Mouse (Mus musculus): ENCODE results near the gene Usp22.
"Not testable (repeated sequence)": the region's sequence is repeated elsewhere in the genome, so short reads cannot be mapped to it uniquely, and the experiment has no call there.

Usp22 gene

DNA sequence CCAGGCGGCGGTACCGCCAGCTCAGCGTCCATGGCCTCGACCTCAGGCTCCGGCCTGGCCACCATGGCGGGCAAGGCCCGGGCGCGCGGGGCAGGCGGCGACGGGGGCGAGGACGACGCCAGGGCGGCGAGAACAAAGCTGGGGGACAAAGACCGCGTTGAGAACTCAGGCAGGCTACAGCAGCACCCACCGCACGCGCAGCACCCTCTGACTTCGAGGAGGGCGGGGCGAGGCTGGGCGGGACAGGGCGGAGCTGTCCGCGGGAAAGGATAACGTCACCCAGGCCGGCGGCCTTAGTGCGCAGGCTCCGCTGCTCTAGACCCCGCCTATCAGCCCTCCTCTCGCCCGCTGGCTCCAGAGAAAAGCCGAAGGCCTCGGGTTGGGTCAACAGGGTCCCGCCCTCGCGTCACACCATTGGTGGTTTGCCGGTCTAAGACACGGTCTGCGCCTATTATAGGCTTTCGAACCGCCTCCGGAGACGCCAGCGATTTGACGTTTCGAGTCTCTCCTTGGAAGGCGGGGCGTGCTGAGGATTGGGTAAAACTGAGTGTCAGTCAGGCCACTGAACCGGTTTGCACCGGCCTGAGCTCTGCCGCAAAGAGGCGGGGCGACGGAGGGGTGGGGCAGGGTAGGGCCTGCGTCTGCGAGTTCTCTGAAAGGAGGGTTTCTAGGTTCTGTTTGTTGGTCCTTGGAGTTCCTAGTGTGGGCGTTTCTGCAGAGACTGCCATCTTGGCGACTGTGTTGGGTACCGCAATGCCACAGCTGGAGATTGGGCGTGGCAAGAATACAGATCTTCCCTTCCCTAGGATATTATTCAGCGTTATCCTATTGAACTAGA, at the start of gene Usp22:
Usp22 (minus strand) TSS at position 235 of the 838 bp plus-strand sequence.
- DNase-seq: peak; percentile 99 to 100

DNA sequence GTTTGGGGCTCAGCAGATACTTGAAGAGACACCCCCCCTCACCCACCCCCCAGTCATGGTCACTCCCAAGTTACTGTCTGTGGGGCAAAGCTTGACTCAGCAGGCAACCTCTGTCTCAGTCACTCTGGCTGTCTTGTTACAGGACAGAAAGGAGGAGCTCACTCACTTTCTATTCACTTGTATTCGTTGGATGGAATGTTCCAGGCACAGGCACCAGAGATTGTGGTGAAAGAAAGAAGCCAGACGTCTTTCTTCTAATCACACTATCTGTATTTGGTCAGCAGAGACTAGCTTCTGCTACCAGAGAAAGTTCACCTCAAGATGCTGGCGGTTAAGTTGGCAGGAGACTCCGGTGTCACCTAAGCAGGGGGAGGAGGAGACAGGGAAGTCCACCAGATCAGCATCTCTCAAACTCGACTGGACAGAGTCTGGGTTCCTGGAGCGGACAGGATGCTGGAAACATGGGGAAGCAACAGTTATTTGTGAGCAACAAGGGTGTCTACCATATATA, 49.4 kb upstream of the Usp22 start:
- no peak for DNase-seq

DNA sequence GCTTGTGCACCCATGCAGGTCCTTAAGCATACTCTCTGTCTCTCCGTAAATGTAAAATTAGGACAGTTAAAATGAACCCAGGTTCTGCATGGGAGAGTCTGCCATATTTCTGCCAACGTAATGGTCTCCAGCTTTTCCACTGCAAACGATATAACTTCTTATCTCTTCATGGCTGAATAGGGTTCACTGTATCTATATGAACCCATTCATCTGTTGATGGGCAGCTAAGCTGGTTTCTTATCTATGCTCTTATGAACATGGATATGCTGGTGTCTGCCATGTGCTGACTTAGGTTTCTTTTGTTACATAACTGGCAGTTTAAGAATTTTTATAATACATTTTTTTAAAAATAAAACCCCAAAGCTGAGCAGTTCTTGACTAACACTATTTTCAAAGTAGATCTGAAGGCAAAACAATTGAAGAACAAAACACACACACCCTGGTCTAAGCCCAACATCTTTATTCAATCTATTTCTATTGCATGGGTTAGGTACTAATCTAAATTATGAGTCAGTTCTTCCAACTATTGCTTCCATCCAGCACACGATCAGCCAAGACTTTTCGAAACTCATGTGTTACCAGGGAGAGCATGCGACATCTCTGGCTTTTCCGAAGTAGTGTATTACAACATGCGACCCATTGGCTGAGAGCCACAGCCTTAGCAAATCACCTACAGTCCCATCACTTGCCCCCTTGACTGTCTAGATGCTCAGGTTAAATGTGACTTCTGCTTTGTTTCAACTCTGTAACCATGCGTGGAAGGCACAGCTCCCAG, 48.3 kb upstream of the Usp22 start:
- DNase-seq: no peak

DNA sequence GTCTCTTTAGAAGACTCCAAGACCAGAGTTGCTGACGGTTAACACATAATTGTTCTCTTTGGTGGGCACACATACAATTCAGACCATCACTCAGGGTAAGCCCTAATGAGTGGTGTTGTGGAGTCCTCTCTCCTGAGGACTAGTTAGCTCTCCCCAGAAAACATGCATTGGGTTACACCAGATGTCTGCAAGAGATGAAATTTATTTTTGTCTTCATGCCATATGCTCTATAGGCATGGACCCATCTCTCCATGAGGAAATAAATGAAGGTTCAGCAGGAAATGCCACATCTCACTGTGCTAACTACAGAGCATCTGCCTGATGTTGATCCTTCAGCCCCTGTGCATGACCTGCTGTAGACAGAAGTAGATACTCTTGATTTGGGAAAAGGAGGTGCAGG, 47.2 kb upstream of the Usp22 start:
- no peak for DNase-seq

DNA sequence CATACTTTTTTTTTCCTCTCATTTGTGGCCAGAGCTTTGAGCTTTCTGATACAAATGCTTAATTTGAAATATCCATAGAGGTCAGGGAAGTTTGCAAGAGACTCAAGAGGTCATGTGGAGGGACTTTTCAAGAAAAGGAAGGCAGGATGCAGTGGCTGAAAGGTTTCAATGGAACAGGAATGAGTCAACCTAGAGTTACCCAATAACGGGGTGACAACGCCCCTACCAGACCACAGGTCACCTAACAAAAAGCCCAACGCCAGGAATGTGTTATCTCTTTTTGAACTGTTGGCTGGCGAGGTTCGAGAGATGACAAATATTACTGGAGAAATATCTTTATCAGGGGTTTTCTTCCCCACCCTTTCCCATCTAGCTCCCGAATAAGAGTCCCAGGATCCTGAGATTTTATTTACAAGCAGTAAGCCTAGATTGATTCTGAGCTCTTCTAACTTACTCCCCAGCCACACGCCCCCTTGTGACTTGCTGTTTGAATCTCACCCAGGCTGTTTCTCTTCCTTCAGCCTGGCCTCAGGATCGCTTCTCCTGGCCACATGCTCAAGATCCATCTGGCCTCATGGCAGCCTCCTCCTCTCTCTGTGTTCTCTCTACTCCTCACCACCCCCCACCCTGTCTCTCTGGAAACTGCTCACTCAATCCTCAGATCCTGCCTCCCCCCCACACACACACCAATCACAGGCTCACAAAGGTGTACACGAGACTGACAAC, 45.5 kb upstream of the Usp22 start:
- DNase-seq: no peak

DNA sequence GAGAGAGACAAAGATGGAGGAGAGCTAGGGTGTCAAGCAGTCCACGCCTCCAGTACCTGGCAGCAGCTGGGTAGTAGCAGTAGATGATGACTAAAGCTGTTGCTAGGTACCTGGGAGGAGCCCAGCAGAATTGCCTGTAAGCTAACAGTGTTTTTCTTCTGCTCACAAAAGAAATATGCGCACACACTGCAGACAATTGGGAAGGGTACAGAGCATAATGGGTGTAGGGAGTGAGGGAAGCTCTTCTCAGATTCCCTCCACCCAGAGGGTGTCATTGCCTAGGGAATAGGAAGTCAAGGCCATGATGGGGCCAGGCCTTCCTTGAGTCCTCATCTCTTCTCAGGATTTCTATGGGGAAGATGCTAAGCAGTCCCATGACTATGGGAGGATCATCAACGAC, 41.1 kb upstream of the Usp22 start:
- DNase-seq: no peak

DNA sequence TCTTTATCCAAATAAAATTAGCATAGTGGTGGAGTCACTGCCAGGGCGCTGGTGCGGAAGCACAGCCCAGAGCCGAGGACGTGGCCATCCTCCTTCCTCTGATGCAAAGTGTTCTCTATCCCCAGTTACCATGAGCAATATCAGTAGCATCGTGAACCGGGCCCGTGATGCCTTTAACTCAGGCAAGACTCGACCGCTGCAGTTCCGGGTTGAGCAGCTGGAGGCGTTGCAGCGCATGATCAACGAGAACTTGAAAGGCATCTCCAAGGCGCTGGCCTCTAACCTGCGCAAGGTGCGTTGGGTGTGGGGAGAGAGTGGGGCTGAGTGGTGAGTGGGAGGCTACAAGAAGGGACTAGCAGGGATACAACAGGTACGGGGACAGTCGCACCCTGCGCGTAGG, 37.2 kb upstream of the Usp22 start:
- DNase-seq: peak in 1 of 2 experiments; percentile 41

DNA sequence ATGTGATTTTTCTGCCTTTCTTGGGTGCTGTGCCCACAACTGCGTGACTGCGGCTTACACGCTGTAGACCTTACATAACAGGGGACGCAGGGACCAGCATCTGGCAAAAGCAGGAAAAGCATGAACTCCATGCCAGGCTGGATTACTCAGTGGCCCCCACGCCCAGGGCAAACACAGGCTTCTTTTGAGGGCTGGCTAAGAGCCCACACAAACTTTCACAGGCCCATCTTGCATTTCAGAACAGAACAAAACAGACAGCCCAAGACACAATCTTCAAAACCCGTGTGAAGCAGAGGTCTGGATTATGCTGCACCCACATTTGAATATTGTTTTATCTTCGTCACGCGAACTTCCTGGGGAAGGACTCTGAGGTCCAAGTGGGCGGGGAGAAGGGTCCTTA, 33.5 kb upstream of the Usp22 start:
- DNase-seq: peak in 1 of 2 experiments; percentile 10

DNA sequence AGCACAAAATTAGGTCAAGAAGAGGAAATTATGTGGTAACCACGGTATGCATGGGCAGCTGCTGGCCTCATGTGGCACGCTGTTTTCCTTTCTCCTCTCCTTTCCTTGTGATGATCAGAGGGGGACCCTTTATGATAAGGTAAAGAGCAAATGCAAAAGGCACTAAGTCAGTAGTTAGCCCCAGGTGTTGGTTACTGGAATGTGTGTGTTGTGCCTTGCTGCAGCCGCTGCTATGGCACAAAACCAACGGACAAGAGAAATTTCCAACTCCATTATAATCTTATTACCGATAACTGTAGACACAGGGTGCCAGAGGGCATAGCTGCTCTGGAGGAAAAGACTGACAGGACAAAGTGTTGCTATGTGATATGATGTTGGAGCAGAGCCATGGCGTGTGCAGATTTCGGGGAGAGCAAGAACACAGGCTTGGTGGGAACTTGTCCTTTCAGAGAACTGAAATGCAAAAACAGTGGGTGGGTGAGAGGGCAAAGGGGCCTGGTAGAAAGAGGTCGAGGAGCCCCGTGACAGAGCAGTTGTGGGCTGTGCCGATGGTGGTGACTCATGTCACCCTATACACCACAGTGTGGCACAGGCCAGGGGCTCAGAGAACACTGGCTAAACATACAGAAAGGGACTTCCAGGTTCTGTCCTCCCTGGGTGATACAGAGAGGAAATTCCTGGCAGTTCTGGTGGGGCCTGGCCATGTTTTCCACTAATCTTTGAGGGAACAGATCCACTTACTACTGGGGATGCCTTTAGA, 32.8 kb upstream of the Usp22 start, which contains the start of gene Aldh3a1:
Aldh3a1 (plus strand) TSS at position 51 of the 760 bp plus-strand sequence.
- no peak for DNase-seq

DNA sequence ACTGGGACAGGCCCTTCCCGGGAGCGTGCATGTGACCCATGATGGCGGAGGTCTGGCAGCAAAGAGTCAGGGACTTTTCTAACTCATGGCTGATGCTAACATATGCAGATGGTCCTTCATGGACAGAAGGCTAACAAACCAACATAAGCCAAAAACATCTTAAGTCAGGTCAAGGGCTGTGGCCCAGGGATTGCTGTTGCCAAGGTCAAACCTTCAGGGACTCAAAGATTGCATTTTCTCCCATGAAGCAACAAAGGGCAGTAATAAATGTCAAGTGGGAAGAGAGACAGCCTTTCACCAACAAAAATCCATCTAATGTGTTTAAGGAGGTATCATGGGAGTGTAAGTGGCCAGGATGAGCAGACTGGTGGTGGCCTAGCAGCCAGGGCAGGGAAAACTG, 31.3 kb upstream of the Usp22 start:
- peak; percentile 22 to 23 for DNase-seq

DNA sequence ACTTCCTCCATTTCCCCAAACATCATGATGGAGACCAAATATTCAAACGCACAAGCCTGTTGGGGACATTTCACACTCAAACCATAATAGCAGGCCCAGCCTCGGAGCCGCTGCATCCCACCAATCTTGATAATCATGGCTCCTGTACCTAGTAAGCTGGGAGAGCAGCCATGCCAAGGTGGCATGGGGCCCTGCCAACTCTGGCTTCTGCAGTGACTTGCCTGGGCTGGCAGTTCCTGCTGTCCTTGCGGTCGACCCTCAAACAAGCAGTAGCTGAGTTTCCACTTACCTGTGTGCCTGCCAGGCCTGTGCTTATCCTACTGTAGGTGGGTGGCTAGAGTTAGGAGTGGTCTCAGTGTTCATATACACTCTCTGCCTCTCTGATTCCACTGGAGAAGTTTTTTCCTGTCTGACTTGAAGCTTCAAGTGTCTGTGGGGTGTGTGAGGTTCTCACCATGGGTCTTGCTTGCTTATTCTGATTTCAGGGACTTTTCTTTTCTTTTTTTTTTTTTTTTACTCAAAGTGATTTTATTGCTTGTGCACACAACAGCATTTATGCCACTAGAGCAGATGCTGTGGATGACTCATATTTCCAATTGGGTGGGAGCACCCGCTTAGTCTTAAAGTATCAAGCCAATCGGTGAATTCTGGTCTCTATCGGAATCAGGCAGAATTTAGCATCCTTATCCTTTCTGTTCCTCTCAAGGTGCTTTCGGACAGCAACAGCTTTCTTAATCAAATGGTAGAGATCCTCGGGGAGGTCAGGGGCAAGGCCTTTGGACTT, 30.5 kb upstream of the Usp22 start:
- DNase-seq: no peak

DNA sequence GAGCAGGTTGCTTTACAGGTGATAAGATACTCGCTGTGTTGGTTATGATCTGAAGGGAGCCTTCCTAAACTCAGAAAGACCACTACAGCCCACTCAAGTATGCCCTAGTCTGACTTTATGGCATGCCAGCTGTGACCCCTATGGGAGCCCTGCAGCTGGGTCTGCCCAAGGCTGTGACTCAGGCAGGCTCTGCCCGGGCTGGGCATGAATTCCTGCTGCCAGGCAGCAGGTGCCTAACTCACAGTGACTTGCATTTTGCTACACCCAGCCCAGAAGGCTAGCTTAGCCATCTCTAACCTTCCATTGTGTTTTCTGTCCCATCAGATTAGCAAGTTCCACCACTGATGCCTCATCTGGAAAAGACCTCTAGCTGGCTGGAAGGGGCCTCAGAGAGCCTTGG, 28.0 kb upstream of the Usp22 start:
- no peak for DNase-seq

DNA sequence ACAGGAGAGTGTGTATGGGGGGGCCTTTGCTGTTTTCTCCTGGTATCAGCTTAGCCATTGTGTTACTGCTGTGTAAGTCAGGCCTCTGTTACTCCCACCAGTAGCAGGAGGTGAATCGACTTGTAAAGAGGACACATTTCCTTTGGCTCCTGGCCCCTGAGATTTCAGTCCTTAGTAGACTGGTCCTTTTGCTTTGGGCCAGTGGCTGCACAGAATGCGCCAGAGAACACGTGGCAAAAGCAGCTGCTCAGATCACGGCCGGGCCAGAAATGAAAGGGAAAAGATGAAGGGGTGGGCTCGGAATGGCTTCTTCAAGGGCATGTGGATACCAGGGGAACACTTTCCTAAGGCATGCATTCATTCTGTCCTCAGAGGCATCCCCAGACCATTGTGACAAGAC, 27.3 kb upstream of the Usp22 start:
- DNase-seq: no peak

DNA sequence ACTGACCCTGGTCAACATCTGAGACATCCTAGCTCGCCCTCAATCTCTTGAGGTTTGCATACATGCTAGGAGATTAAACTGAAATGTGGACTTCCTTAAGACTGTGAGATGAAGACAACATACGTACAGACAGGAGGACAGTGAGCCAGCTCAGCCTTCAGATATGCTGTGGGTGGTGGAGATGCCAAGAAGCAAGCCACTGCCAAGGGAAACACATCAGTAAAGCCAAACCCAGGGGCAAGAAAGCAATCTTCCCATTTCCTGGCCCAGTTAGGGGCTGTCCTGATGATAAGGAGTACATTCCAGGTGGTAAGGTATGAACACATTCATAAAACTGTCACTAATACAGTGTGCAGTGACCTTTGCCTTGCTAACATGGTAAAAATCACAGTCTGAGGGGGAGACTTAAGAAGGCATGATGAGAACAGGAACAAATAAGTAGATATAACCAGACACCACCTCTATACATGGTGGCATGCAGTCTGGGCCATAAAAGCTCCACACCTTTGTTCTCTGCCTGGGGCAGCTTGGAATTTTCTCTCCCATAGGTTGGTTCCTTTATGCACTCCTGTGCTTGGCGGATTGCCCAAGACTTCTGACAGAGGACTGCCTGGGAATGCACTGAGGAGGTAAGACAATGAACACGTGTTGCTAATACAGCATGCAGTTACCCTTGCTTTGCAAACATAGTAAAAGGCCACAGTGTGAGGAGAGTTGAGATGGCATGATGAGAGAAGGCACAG, 24.9 kb upstream of the Usp22 start:
- DNase-seq: no peak

DNA sequence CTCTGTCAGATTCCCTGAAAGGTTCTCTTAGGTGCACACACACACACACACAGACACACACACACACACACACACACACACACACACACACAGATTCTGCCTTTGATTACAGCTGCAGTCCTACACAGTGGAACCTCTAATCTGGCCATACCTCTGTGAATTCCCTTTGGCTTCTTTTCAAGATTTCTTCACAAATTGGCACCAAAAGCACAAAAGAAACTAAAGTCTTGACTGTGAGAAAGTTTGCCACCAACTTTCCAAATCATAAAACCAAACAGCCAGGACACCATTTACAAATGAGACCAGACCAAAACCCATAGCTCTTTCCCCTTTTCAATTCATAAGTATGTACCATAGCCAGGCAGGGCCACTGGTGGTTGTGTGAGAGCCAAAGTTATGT, 23.1 kb upstream of the Usp22 start:
- no peak for DNase-seq

DNA sequence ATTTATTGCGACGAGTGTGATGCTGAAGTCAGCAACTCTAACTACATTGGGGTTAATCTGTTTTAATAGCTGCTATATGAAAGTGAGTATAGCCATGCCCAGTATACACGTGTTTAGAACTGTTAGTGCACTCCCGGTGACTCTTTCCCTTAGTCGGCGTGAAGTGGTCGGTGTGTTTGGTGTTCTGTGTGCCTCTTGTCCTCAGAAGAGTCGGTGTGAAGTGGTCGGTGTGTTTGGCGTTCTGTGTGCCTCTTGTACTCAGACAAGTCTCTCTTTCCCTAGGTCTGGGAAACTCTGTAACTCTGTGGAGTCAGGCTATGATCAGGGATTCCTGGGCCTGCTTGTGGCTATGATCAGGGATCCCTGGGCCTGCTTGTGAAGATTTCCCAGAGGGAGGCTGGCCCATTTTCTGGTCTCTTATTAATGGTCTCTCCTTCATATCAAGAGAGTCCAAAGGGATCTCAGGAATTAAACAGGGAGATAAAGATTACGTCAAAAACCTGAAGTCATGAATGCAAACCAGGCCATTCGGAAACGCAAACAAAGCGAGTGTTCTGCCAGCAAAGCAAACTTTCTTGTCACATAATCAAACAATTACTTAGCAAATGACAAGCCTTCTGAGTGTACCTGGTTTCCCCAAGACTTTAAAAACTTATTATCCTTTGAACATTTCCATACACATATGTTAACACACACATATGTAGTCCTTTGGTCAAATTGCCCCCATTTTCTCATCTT, 21.9 kb upstream of the Usp22 start:
- DNase-seq: no peak

DNA sequence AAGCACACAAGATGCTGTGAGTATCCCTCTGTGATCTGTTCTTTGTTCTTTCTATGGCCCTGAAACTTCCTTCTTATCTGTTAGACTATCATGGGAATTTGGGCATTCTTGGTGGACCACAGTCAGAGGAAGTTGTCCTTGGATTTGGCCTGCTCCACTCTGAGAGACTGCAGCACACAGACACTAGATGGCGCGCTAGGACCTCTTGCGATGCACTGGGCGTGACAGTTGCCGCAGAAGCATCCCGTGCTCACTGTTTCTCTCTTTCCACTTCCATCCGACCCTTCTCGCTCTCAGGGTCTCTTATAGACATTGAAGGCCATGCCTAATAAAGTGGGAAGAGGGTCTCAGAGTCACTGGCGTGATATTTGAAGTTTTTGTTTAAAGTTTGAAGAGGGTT, 18.5 kb upstream of the Usp22 start:
- peak; percentile 72 to 93 for DNase-seq

DNA sequence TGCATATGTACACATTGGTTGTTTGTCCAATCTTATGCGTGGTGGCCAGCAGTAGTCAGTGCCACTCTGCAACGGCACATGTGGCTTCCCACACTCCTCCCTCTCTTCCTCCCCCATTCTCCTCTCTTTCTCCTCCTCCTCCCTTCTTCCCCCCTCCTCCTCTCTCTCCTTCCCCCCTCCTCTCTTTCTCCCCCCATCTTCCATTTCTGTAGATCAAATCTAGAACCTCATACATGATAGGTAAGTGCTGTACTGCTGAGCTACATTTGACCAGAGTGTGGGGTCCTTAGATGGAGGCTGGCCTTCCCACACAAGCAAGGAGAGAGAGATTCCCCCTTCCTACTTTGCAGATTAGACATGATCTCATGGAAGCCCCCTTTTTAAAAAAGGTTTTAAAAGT, 17.9 kb upstream of the Usp22 start:
- no peak for DNase-seq

DNA sequence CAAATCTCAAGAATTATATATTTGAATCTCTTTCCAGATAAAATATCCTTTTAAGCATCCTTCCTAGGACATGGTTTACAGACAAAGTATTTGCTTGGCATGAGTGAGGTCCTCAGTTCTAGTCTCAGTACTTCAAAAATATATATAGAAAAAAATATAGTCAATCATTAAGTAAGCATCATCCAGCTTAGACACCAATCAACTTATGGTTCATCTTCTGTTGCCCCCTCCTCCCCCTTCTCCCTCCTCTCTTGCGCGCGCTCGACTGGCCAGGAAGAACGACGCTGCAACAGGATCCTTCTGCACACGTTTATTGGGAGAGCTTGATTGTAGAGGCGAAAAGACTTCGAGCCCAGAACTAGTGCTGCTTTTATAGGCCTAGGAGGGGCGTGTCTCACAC, 17.3 kb upstream of the Usp22 start:
- DNase-seq: not testable (repeated sequence)

DNA sequence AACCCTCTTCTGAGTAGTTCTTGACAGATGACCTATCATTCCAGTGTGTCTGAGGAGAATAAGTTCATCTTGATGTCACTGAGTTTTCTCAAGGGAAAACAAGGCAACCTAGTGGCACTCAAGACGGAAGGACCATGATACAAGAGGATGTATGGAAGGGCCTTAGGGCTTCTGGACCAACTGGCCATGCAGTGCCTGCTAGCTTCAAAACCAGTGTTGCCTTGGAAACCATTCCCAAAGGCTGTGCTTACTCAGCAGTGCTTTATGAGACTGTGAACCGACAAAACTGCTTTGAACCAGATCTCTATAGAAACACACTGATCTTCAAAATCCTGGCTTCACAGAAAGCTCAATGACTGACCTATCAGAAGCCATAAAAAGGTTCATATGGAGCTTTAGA, 15.9 kb upstream of the Usp22 start:
- no peak for DNase-seq

All from kidney, postnatal 36 days (tissue).